Mouse (Mus musculus) frontal cortex, postnatal 25 days (tissue): ENCODE data around the gene Mmadhc.

ENCODE experiments used
- DNase-seq, 2 experiments: peaks; one replicate each; pipeline ENCODE4 v3.0.0; 2022; ENCODE audit warnings: low spot score in 2 of 2

The Mmadhc gene

GRCm38 (mm10) chr2:50265215-50265785 is 31.3 kb downstream of the Mmadhc start:
- no peak for DNase-seq

GRCm38 (mm10) chr2:50264059-50264458 is 32.5 kb downstream of the Mmadhc start:
- DNase-seq: no peak

DNA sequence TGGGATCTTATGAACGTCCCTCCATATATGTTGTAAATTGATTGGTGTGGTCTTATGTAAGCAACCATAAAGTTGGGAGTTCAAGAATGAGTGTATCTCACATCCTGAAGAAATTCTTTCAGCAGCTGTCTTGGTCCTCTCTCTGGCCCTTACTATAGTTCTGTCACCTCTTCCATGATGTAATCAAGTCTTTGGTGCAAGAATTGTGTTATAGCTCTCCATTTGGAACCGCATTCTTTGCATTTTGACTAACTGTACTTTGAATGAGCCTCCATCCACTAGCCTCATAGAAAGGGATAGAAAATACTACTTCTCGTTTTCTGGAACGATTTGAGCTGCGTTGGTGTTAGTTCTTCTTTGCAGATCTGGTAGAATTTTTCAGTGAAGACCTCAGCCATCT is 41.6 kb downstream of the Mmadhc start:
- no peak for DNase-seq

DNA sequence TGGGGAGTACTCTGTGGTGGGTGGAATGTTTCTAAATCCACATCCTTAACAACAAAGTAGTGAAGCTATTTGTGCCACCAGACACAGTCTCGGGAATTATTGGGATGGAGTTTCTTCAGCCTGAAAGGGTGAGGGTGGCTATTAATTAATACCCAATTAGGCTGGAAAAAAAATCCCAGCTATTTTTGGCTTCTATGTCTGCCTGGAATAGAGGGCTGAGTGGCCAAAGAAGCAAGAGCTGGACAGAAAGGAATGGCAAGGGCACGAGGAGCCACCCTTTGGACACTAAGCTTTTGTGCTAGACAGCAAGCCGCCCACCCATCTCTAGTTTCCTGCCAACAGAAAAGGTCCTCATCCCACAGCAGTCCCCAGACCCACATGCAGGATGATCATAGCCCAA is 48.0 kb downstream of the Mmadhc start:
- no peak for DNase-seq

GRCm38 (mm10) chr2:50233491-50233890 is 63.1 kb downstream of the Mmadhc start:
- no peak for DNase-seq
